Mouse (Mus musculus) kidney, adult 9 months (tissue): ENCODE results near the gene Ldhal6b.
A peak's percentile ranks its signal among the peaks of the same experiment; 100 is the strongest.
"Not testable (repeated sequence)": the region's sequence is repeated elsewhere in the genome, so short reads cannot be mapped to it uniquely, and the experiment has no call there.

Source experiments
- DNase-seq: peaks from one replicate; pipeline ENCODE4 v3.0.0; 2022

The Ldhal6b gene

GRCm38 (mm10) chr17:5418545-5418944 is at the start of gene Ldhal6b:
Gene Ldhal6b, minus strand, starts transcription at chr17:5418767.
- no peak for DNase-seq

DNA sequence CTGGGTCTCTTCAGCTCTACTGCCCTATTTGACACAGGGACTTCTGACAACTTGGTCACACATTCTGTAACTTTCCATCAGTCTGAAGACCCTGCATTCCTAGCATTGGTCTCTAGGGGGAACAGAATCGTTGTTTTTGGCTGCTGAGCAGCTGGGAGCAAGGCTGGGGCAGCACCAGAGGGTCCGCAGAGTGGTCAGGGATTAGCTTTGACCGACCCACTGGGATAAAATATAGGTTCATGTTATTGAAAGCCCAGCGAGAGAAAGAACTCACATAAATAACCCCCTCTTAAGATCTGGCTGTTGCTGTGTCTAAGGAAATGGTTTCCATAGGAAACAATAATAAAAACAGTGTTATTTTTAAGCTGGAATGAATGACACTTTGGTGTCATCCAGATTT is 48.6 kb upstream of the Ldhal6b start:
- no peak for DNase-seq

- no peak for DNase-seq
These were observed 48.2 kb upstream of the Ldhal6b start for GRCm38 (mm10) chr17:5466736-5467135.

DNA sequence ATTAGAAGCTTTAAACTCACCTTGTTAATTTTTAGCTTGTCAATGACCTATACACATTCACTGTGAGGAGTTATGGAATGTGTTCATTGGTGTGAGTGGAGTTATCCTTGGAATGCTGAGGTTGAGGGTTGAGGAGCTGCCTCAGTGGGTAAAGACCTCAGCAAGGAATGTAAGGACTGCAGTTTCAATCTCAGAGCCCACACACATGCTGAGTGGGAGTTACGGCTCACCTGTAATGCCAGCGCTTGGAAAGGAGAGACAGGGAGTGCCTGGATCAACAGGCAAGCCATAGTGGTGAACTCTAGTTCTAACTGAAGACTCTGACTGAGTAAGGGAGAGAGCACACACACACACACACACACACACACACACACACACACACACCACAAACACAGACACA is 45.3 kb upstream of the Ldhal6b start:
- DNase-seq, result no peak

- no peak for DNase-seq
These were observed 35.1 kb upstream of the Ldhal6b start for GRCm38 (mm10) chr17:5453657-5454056.

GRCm38 (mm10) chr17:5443751-5444150 is 25.2 kb upstream of the Ldhal6b start:
- DNase-seq, result peak; percentile 35

GRCm38 (mm10) chr17:5443260-5443659 is 24.7 kb upstream of the Ldhal6b start:
- no peak for DNase-seq

DNA sequence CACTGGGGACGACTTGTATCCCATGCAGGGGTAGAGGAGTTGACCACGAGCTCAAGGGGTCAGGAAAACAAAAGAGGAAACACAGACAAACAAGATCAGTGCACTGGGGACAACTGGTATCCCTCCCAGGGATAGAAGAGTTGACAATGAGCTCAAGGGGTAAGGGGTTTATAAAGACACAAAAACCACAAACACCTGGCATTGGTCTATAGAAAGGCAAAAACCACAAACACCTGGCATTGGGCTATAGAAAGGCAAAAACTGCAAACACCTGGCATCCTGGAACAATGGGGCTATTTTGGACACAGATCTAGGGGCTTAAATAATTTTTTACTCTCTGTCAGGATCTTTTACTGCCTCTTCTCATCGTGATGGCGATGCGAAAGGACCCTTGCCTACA is 23.8 kb upstream of the Ldhal6b start:
- not testable (repeated sequence) for DNase-seq

DNA sequence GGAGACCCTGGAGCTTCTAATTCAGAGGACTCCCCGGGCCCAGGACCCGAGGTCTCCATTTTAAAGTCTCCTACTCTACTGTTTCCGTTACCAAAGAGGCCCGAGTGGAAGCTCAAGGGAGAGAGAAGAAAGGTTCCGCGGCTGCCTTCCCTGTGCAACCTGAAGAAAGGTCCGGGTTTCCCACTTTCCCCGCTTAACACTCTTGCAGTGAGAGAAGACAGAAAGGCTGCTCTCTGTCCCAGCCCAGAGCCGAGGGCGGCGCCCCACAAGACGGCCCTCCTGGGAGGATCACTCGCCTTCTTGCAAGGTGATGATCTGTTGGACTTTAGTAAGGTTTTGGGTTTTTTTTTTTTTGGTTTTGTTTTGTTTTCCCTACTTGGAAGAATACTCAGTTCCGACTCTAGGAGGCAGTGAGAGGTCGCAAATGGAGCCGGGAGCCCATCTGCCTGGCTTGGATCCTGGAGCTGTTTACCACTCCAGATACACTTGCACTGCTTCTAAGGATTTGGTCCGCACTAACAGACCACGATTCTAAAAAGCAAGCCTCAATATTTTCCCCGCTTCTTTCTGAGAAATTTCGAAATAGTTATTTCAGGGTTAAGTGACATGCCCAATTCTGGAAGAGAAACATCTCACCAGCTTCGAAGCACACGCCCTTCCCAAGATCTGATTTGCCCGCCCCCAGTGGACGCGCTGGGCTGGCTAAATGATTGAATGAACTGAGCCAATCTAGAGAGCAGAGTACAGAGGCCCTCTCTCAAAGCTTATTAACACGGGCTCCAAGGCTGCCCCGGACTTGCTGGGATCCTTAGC is 21.8 kb upstream of the Ldhal6b start, which contains the start of gene Tmem242:
Gene Tmem242, minus strand, starts transcription at position 101 of the 813 bp plus-strand sequence.
- DNase-seq, result peak; percentile 96

GRCm38 (mm10) chr17:5439831-5440158 is 21.2 kb upstream of the Ldhal6b start:
- no peak for DNase-seq

- no peak for DNase-seq
These were observed 11.2 kb upstream of the Ldhal6b start for GRCm38 (mm10) chr17:5429772-5430133.

- DNase-seq, result peak; percentile 96
These were observed 10.7 kb upstream of the Ldhal6b start for GRCm38 (mm10) chr17:5429090-5429771.

DNA sequence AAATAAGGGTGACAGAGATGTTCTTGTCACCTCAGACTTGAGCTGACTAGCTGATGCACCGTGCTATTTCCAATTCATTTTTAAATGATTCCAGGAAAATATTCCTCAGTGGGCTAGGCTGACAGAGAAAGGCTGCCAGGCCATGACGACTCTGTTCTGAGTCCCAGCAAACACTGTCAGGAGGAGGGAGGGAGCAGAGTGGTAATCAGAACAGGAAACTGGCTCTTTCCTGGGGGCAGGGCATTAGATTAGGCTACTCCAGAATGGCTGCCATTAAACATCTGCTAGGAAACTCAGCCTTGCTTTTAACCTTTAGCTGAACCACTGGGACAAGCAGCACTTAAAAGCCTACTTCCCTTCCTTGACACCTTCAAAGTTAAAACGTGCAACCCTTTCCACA is 6.6 kb upstream of the Ldhal6b start:
- DNase-seq, result no peak

DNA sequence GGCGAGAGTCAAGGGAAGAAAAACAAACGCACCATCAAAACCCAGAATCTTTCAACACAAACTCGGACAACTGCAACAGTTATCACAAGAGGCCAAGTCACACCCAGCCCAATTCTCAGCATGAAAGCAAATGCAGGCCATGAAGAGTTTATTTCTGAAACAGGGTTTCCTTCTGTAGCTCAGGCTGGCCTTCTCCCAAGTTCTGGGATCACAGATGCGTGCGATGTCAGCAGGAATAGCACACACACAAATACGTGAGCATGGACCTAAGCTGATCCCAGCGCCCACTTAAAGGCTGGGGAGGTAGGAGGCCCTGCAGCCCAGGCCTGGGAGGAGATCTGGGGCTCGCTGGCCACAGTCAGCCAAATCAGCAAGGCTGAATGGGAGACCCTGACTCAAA is 5.6 kb upstream of the Ldhal6b start:
- no peak for DNase-seq

- no peak for DNase-seq
These were observed 3.3 kb upstream of the Ldhal6b start for GRCm38 (mm10) chr17:5421835-5422234.

DNA sequence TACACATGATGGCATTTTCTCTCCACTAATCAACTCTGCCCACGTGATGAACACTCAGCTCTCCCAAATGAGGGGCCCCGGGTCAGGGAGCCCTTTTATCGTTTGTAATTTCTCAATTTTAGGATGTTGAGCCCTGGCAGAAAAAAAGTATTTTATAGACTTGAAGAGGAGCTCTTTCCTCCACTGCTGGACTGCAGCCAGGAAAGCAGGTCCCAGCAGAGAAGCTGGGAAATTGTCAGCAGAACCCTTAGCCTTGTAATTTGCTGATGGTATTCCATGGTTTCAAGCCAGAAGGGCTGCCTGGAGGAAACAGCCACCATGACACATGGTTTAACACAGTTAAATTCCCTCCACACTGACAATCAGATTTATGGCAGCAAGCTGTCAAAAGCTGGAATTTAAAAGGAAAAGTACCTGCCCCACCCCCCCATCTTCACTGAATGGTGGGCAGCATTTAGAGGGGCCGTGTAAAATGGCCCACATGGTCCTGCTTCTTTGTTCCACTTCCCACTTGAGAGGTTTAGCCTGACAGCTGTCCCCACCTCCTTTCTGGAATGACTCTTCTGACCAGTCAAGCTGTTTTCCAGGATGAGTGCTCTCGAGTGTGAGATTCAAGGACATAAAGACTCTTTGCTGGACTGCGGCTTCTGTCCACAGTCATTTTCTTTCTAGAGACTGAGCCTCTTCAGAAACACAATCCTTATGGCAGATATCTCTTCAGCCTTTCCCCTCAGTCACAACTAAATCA is 1.4 kb upstream of the Ldhal6b start:
- DNase-seq, result no peak

- no peak for DNase-seq
These were observed 489 bp upstream of the Ldhal6b start for GRCm38 (mm10) chr17:5419056-5419455.

- DNase-seq, result no peak
These were observed 2.0 kb downstream of the Ldhal6b start for GRCm38 (mm10) chr17:5416518-5416917.

GRCm38 (mm10) chr17:5414041-5414440 is 4.5 kb downstream of the Ldhal6b start:
- no peak for DNase-seq

GRCm38 (mm10) chr17:5413350-5413749 is 5.2 kb downstream of the Ldhal6b start:
- no peak for DNase-seq

GRCm38 (mm10) chr17:5412740-5413139 is 5.8 kb downstream of the Ldhal6b start:
- no peak for DNase-seq

- no peak for DNase-seq
These were observed 6.3 kb downstream of the Ldhal6b start for GRCm38 (mm10) chr17:5412301-5412700.

DNA sequence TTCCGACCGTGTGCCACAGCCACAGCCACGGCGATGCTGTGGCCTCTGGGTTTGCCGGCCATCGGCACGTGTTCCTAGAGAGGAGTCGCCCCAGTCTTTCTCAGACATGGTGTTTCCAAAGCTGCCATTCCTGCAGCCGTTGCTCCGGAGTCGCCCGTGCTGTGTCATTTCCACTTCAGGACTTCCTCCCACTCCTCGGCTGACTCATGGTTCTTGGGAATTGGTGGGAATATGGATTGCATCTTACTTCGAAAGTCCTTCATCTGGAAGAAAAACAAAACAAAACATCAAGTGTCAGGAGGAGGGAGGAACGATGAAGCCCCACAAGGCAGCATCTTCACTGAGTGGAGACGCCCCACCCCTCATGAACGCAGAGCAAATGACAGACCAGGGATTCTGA is 7.4 kb downstream of the Ldhal6b start:
- no peak for DNase-seq

DNA sequence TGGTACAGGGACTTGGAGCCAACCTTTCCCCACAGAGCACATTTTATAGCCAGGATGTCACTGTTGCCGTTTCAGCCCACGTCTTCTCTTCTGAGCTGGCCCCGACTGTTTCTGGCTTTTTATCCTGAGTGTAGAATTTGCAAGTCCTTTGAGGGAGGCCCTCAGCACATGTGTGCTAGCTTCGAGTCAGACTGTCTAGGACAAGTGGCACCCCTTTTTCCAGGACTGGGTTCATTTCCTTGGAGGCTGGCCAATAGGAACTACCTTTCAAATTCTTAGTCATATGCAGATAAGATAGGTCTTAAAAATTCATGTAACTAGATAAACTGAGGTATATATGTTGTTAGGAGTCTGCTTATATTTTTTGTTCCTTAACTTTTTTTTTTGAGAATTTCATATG is 8.2 kb downstream of the Ldhal6b start:
- no peak for DNase-seq
